Mouse (Mus musculus) sigmoid colon, adult 10 weeks (tissue): ENCODE measurements around the gene Spag6l. TPM values are rescaled to one million over a fixed set of nuclear protein-coding genes. Genes with fewer than 3 reads are reported as not detected.

Experiments
- polyA plus RNA-seq: library from polyadenylated mRNA; stranded (reverse); fragments of 350-450 nt; fragmentation: Illumina TruSeq; extraction: RNeasy Lipid Tissue Mini Kit (QIAGEN cat#74804); gene quantifications from one replicate; pipeline ENCODE4 v1.2.3, GENCODE M21; 2014; ENCODE audit warnings: low read depth, low replicate concordance

The Spag6l gene
- not detected for polyA plus RNA-seq

GRCm38 (mm10) chr16:16828757-16829615, at the start of gene Spag6l:
TSS of gene Spag6l (minus strand) at chr16:16829456.

GRCm38 (mm10) chr16:16870617-16871331, 41.5 kb upstream of the Spag6l start, which contains the start of the genes Top3b and Vpreb1:
TSS of gene Top3b (plus strand) at chr16:16870736.
TSS of gene Vpreb1 (minus strand) at chr16:16870843.

GRCm38 (mm10) chr16:16863978-16864377, 34.7 kb upstream of the Spag6l start, which contains the start of gene Igll1:
TSS of gene Igll1 (minus strand) at chr16:16863985.

Other genes starting within 250 kb of the Spag6l start
- 74.1 TPM for gene Fgd4, start 228.9 kb downstream of the Spag6l start, polyA plus RNA-seq
- gene Olfr19, start 153.1 kb downstream of the Spag6l start, polyA plus RNA-seq = not detected
- not detected for gene Igll1, start 34.5 kb upstream of the Spag6l start, polyA plus RNA-seq
- 21.5 TPM for gene Top3b, start 41.3 kb upstream of the Spag6l start, polyA plus RNA-seq
- not detected for gene Vpreb1, start 41.4 kb upstream of the Spag6l start, polyA plus RNA-seq
- 3.2 TPM for gene Ppm1f, start 67.0 kb upstream of the Spag6l start, polyA plus RNA-seq
- 272 TPM for gene Mapk1, start 153.9 kb upstream of the Spag6l start, polyA plus RNA-seq
- gene Ypel1, start 240.2 kb upstream of the Spag6l start, polyA plus RNA-seq = 0.66 TPM